Mouse (Mus musculus): ENCODE measurements around the gene Plin4.

GRCm38 (mm10) chr17:56102158-56102557, 7.4 kb downstream of the Plin4 start:
- TF ChIP-seq CTCF (IDR thresholded peaks at IDR 0.05; ENCODE audit: insufficient read depth, low read depth, low read length) (no peak), POLR2A (IDR thresholded peaks at IDR 0.05; ENCODE audit: insufficient read depth, low read depth, low read length) (no peak)

All from olfactory bulb, adult 2 months (tissue).